Mouse (Mus musculus): ENCODE data around the gene Ddr2. TPM values are rescaled to one million over a fixed set of nuclear protein-coding genes. Genes with fewer than 3 reads are reported as not detected.

Ddr2 gene
- polyA plus RNA-seq, 1 experiment = 6.0 TPM

GRCm38 (mm10) chr1:169931698-169932097 lies 178.9 kb downstream of the Ddr2 start:
- H3K4me3 ChIP-seq (replicated peaks; ENCODE audit: control insufficient read depth, low read depth, low read length) = no peak overlapping the region
- 73% methylated on average over 7 of the region's 7 CpGs for WGBS
- TF ChIP-seq CTCF (IDR thresholded peaks at IDR 0.05; ENCODE audit: control insufficient read depth, insufficient read depth, low read length) (no peak), POLR2A (IDR thresholded peaks at IDR 0.05; ENCODE audit: borderline replicate concordance, control insufficient read depth, low read depth, low read length) (no peak)
- no peak overlapping the region for H3K27ac ChIP-seq (ENCODE audit: control insufficient read depth, insufficient read depth, low read depth, low read length, poor library complexity)
- H3K4me1 ChIP-seq (ENCODE audit: control insufficient read depth, insufficient read depth, low read length) = no peaks in the 10 kb centered on the region; the same call in 1 of the 2 replicates

- TF ChIP-seq CTCF (IDR thresholded peaks at IDR 0.05; ENCODE audit: control insufficient read depth, insufficient read depth, low read length) = no peak
- no peak for TF ChIP-seq POLR2A (IDR thresholded peaks at IDR 0.05; ENCODE audit: borderline replicate concordance, control insufficient read depth, low read depth, low read length)
- no peaks in the 10 kb centered on the region; the same call in 1 of the 2 replicates for H3K4me1 ChIP-seq (ENCODE audit: control insufficient read depth, insufficient read depth, low read length)
- H3K4me3 ChIP-seq (replicated peaks; ENCODE audit: control insufficient read depth, low read depth, low read length) = no peak within 1 kb of the TSS
- 23% methylated on average over 12 of the region's 12 CpGs for WGBS
- H3K27ac ChIP-seq (ENCODE audit: control insufficient read depth, insufficient read depth, low read depth, low read length, poor library complexity) = no peak within 1 kb of the TSS
These were observed 182.0 kb downstream of the Ddr2 start, which contains the start of gene Ccdc190 for GRCm38 (mm10) chr1:169928454-169928971. Gene Ccdc190, plus strand, starts transcription at chr1:169928648.

GRCm38 (mm10) chr1:169927753-169928369 lies 182.7 kb downstream of the Ddr2 start:
- 72% methylated on average over 8 of the region's 8 CpGs for WGBS
- TF ChIP-seq CTCF (IDR thresholded peaks at IDR 0.05; ENCODE audit: control insufficient read depth, insufficient read depth, low read length) = no peak
- TF ChIP-seq POLR2A (IDR thresholded peaks at IDR 0.05; ENCODE audit: borderline replicate concordance, control insufficient read depth, low read depth, low read length) = no peak
- no peaks in the 10 kb centered on the region; the same call in 1 of the 2 replicates for H3K4me1 ChIP-seq (ENCODE audit: control insufficient read depth, insufficient read depth, low read length)
- H3K27ac ChIP-seq (ENCODE audit: control insufficient read depth, insufficient read depth, low read depth, low read length, poor library complexity) = no peak overlapping the region
- no peak overlapping the region for H3K4me3 ChIP-seq (replicated peaks; ENCODE audit: control insufficient read depth, low read depth, low read length)

- Histone ChIP-seq H3K4me3 (replicated peaks; ENCODE audit: control insufficient read depth, low read depth, low read length) (no peak overlapping the region), H3K4me1 (ENCODE audit: control insufficient read depth, insufficient read depth, low read length) (no peaks in the 10 kb centered on the region), H3K27ac (ENCODE audit: control insufficient read depth, insufficient read depth, low read depth, low read length, poor library complexity) (no peak overlapping the region)
- 63% methylated on average over 2 of the region's 2 CpGs for WGBS
- TF ChIP-seq CTCF (IDR thresholded peaks at IDR 0.05; ENCODE audit: control insufficient read depth, insufficient read depth, low read length) = no peak
- TF ChIP-seq POLR2A (IDR thresholded peaks at IDR 0.05; ENCODE audit: borderline replicate concordance, control insufficient read depth, low read depth, low read length) = no peak
These were observed 186.0 kb downstream of the Ddr2 start for GRCm38 (mm10) chr1:169924567-169924966.

Other genes starting within 250 kb of the Ddr2 start
- gene Ccdc190, start 182.1 kb downstream of the Ddr2 start, polyA plus RNA-seq (2011; ENCODE audit: insufficient read depth, insufficient read length, low replicate concordance, missing spikeins) = not detected in 2 replicates
- gene Hsd17b7, start 141.5 kb downstream of the Ddr2 start, polyA plus RNA-seq (2011; ENCODE audit: insufficient read depth, insufficient read length, low replicate concordance, missing spikeins) = 1.0 and 1.1 TPM in 2 replicates
- gene Uap1, start 64.2 kb upstream of the Ddr2 start, polyA plus RNA-seq (2011; ENCODE audit: insufficient read depth, insufficient read length, low replicate concordance, missing spikeins) = 18.5 and 23.4 TPM in 2 replicates
- 15.9 and 16.0 TPM in 2 replicates for gene Uhmk1, start 104.6 kb upstream of the Ddr2 start, polyA plus RNA-seq (2011; ENCODE audit: insufficient read depth, insufficient read length, low replicate concordance, missing spikeins)
- gene Sh2d1b2, start 122.0 kb upstream of the Ddr2 start, polyA plus RNA-seq (2011; ENCODE audit: insufficient read depth, insufficient read length, low replicate concordance, missing spikeins) = not detected in 2 replicates
- 2.5 and 2.8 TPM in 2 replicates for gene Sh2d1b1, start 166.6 kb upstream of the Ddr2 start, polyA plus RNA-seq (2011; ENCODE audit: insufficient read depth, insufficient read length, low replicate concordance, missing spikeins)
- 5.0 and 8.3 TPM in 2 replicates for gene Gm7694, start 195.6 kb upstream of the Ddr2 start, polyA plus RNA-seq (2011; ENCODE audit: insufficient read depth, insufficient read length, low replicate concordance, missing spikeins)
- gene Spata46, start 198.0 kb upstream of the Ddr2 start, polyA plus RNA-seq (2011; ENCODE audit: insufficient read depth, insufficient read length, low replicate concordance, missing spikeins) = not detected in 2 replicates